Mouse (Mus musculus): ENCODE results near the gene Tspan13. TPM values are rescaled to one million over a fixed set of nuclear protein-coding genes. Genes with fewer than 3 reads are reported as not detected.

Gene Tspan13
- polyA plus RNA-seq (2012; rRNA removed) = 87.1 and 137 TPM in 2 replicates

DNA sequence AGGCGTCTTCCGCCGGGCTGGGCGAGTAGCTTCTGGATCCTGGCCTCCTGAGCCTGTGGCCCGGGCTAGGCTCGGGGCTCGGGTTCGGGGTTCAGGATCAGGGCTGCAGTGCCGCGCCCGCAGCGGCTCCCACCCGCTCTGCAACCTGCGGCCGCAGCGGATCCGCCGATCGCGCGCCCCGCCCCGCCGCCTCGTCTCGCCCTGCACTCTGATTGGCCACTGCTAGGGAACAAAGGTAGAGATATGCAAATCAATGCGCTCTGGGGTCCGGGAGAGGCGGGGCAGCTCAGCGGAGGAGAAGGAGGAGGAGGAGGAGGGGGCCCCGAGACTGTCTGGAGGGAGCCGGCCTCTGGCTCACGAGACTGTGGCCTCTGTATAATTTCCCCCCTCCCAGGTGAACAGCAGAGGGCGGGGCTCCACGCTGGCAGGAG, at the start of gene Tspan13:
TSS of gene Tspan13 (minus strand) at position 153 of the 431 bp plus-strand sequence.

DNA sequence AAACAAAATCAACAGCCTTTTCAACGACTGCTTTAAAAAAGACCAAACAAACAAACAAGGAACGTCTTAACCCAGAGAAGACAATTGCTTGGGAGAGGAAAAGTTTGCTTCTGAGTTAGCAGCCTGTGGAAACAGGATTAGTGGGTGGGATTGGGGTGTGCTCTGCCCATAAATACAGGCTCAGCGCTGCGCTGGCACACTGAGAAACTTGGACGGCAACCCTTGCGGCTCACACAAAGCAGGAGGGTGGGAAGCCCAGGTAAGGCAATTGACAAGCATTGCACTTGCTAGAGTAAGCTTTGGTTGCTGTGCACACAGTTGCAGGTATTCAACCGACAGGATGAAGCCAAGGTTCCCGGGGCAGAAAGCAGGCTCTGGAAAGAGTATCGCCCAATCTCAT, 49.6 kb downstream of the Tspan13 start, which contains the start of gene Agr2:
TSS of gene Agr2 (plus strand) at position 197 of the 400 bp plus-strand sequence.

Other genes starting within 250 kb of the Tspan13 start
- gene Agr3, start 116.9 kb downstream of the Tspan13 start, polyA plus RNA-seq (2012; rRNA removed) = not detected in 2 replicates
- 0.11 and 0.14 TPM in 2 replicates for gene Agr2, start 49.6 kb downstream of the Tspan13 start, polyA plus RNA-seq (2012; rRNA removed)
- gene Ankmy2, start 114.6 kb upstream of the Tspan13 start, polyA plus RNA-seq (2012; rRNA removed) = 20.1 and 20.8 TPM in 2 replicates
- gene Bzw2, start 115.6 kb upstream of the Tspan13 start, polyA plus RNA-seq (2012; rRNA removed) = 164 and 169 TPM in 2 replicates
- not detected in 2 replicates for gene Lrrc72, start 210.9 kb upstream of the Tspan13 start, polyA plus RNA-seq (2012; rRNA removed)